Mouse (Mus musculus) kidney, postnatal 0 days (tissue): Measurements from ENCODE around the gene Pofut1. TPM values are rescaled to one million over a fixed set of nuclear protein-coding genes. Genes with fewer than 3 reads are reported as not detected.

Source experiments
- ATAC-seq: fragments of 200-750 bp; cut with Nextera tagmentation; replicated peaks from 2 replicates; pipeline ENCODE4 v1.8.0; 2017; ENCODE audit warnings: low read depth, moderate number of reproducible peaks, moderate TSS enrichment, moderate library complexity; ENCODE audit not compliant: low FRiP score
- DNase-seq: peaks from one replicate; pipeline ENCODE4 v3.0.0-alpha.2; 2016; ENCODE audit warnings: low spot score
- H3K27ac ChIP-seq: fragments of 300-500 bp; sonication (generic); 2 replicates; pipeline ENCODE4 v1.5.1; 2014; ENCODE audit warnings: mild to moderate bottlenecking
- H3K27me3 ChIP-seq: fragments of 300-500 bp; sonication (generic); 2 replicates; pipeline ENCODE4 v1.6.1; 2014; ENCODE audit warnings: low read length, mixed read lengths; ENCODE audit not compliant: insufficient read depth
- H3K36me3 ChIP-seq: fragments of 300-500 bp; sonication (generic); 2 replicates; pipeline ENCODE4 v1.6.1; 2014; ENCODE audit warnings: low read length, mixed read lengths; ENCODE audit not compliant: insufficient read depth
- H3K4me1 ChIP-seq: fragments of 300-500 bp; sonication (generic); replicated peaks from 2 replicates; pipeline ENCODE4 v1.6.1; 2014; ENCODE audit warnings: antibody characterized with exemption, low read length, mixed read lengths; ENCODE audit not compliant: insufficient read depth
- H3K4me2 ChIP-seq: fragments of 300-500 bp; sonication (generic); 2 replicates; pipeline ENCODE4 v1.6.1; 2014; ENCODE audit warnings: mild to moderate bottlenecking, low read length, moderate library complexity, mixed read lengths
- H3K4me3 ChIP-seq: fragments of 300-500 bp; sonication (generic); replicated peaks from 2 replicates; pipeline ENCODE4 v1.5.1; 2014; ENCODE audit warnings: low read depth, low read length
- H3K9ac ChIP-seq: fragments of 300-500 bp; sonication (generic); 2 replicates; pipeline ENCODE4 v1.6.1; 2014; ENCODE audit warnings: low read depth, low read length
- H3K9me3 ChIP-seq: fragments of 300-500 bp; sonication (generic); replicated peaks from 2 replicates; pipeline ENCODE4 v1.6.1; 2016; ENCODE audit warnings: low read length, inconsistent platforms, mixed read lengths
- CTCF ChIP-seq: IDR thresholded peaks from 2 replicates; pipeline ENCODE4 v1.5.1; 2016; ENCODE audit warnings: antibody characterized with exemption, low read depth, mild to moderate bottlenecking, moderate library complexity
- WGBS: fragments of 180-500 bp; shearing (Covaris S2); extraction: QIAGEN DNeasy Blood & Tissue Kit; methylation state at CpG from one replicate; pipeline ENCODE4 v1.1.7; 2014; 5-methylcytosine and 5-hydroxymethylcytosine counted together
- polyA plus RNA-seq: library from polyadenylated mRNA; unstranded; fragments of >200 nt; fragmentation: Nextera tagmentation; extraction: Ambion mirVana; gene quantifications from 2 replicates; pipeline ENCODE4 v1.2.1, GENCODE M21; 2015

Pofut1 gene
- 3.6 and 4.6 TPM in 2 replicates for polyA plus RNA-seq

GRCm38 (mm10) chr2:153241250-153242014 is at the start of gene Pofut1, which contains the start of gene Plagl2:
Gene Pofut1 (plus strand): TSS chr2:153241533.
Gene Plagl2 (minus strand): TSS chr2:153241426.
- peaks cover 15% of the 10 kb centered on the region; the same call in 1 of the 2 replicates for H3K4me1 ChIP-seq
- peak within 1 kb of the TSS; percentile 99 for H3K4me3 ChIP-seq
- WGBS: under 1% methylated on average over 49 of the region's 72 CpGs
- TF ChIP-seq CTCF: peak; percentile 45
- no peaks in the 10 kb centered on the region for H3K9me3 ChIP-seq
- peak; percentile 97 for ATAC-seq
- H3K27ac ChIP-seq: peak within 1 kb of the TSS; percentile 95
- H3K36me3 ChIP-seq: no peaks in the 10 kb centered on the region
- no peaks in the 10 kb centered on the region for H3K27me3 ChIP-seq
- H3K9ac ChIP-seq: peak within 1 kb of the TSS; percentile 99
- peak within 1 kb of the TSS; percentile 90 for H3K4me2 ChIP-seq
- DNase-seq: peak; percentile 93

- Histone ChIP-seq H3K4me2 (no peak overlapping the region), H3K4me3 (no peak overlapping the region), H3K9me3 (no peaks in the 10 kb centered on the region), H3K27me3 (no peaks in the 10 kb centered on the region), H3K27ac (no peak overlapping the region), H3K9ac (no peak overlapping the region), H3K4me1 (no peaks in the 10 kb centered on the region), H3K36me3 (peaks cover 46% of the 10 kb centered on the region)
- WGBS: 93% methylated on average over 3 of the region's 3 CpGs
- DNase-seq (no peak), ATAC-seq (no peak)
- no peak for TF ChIP-seq CTCF
Observed at GRCm38 (mm10) chr2:153194255-153194654, 47.1 kb upstream of the Pofut1 start.

- no peak overlapping the region for H3K4me3 ChIP-seq
- DNase-seq (no peak), ATAC-seq (no peak)
- no peaks in the 10 kb centered on the region for H3K27me3 ChIP-seq
- H3K36me3 ChIP-seq: peaks cover 30% of the 10 kb centered on the region
- no peaks in the 10 kb centered on the region for H3K4me1 ChIP-seq
- no peak for TF ChIP-seq CTCF
- H3K4me2 ChIP-seq: no peak overlapping the region
- no peak overlapping the region for H3K9ac ChIP-seq
- no peak overlapping the region for H3K27ac ChIP-seq
- WGBS: 74% methylated on average over 5 of the region's 5 CpGs
- no peaks in the 10 kb centered on the region for H3K9me3 ChIP-seq
Observed at GRCm38 (mm10) chr2:153198485-153198884, 42.8 kb upstream of the Pofut1 start.

- Histone ChIP-seq H3K36me3 (peaks cover 30% of the 10 kb centered on the region), H3K4me2 (no peak overlapping the region), H3K4me1 (no peaks in the 10 kb centered on the region), H3K9ac (no peak overlapping the region), H3K27me3 (no peaks in the 10 kb centered on the region), H3K9me3 (no peaks in the 10 kb centered on the region), H3K27ac (no peak overlapping the region), H3K4me3 (no peak overlapping the region)
- 93% methylated on average over 2 of the region's 2 CpGs for WGBS
- DNase-seq (no peak), ATAC-seq (no peak)
- no peak for TF ChIP-seq CTCF
Observed at GRCm38 (mm10) chr2:153199114-153199513, 42.2 kb upstream of the Pofut1 start.

- Histone ChIP-seq H3K4me3 (no peak overlapping the region), H3K9me3 (no peaks in the 10 kb centered on the region), H3K4me2 (no peak overlapping the region), H3K4me1 (no peaks in the 10 kb centered on the region), H3K27me3 (no peaks in the 10 kb centered on the region), H3K36me3 (peaks cover 33% of the 10 kb centered on the region), H3K9ac (no peak overlapping the region), H3K27ac (no peak overlapping the region)
- 91% methylated on average over 1 of the region's 1 CpGs for WGBS
- no peak for TF ChIP-seq CTCF
- DNase-seq (no peak), ATAC-seq (no peak)
Observed at GRCm38 (mm10) chr2:153202766-153203165, 38.6 kb upstream of the Pofut1 start.

- 100% methylated on average over 2 of the region's 2 CpGs for WGBS
- no peak for TF ChIP-seq CTCF
- ATAC-seq (no peak), DNase-seq (no peak)
- Histone ChIP-seq H3K4me2 (no peak overlapping the region), H3K36me3 (peaks cover 37% of the 10 kb centered on the region), H3K4me1 (no peaks in the 10 kb centered on the region), H3K27me3 (no peaks in the 10 kb centered on the region), H3K9ac (no peak overlapping the region), H3K9me3 (no peaks in the 10 kb centered on the region), H3K27ac (no peak overlapping the region), H3K4me3 (no peak overlapping the region)
Observed at GRCm38 (mm10) chr2:153208149-153208548, 33.2 kb upstream of the Pofut1 start.
